Mouse (Mus musculus) heart, postnatal 4 days (tissue): Measurements from ENCODE around the gene Dock3. TPM values are rescaled to one million over a fixed set of nuclear protein-coding genes. Genes with fewer than 3 reads are reported as not detected.
A peak's percentile ranks its signal among the peaks of the same experiment; 100 is the strongest.
"Not testable (repeated sequence)": the region's sequence is repeated elsewhere in the genome, so short reads cannot be mapped to it uniquely, and the experiment has no call there.

Experiments
- DNase-seq: peaks from one replicate; pipeline ENCODE4 v3.0.0; 2021
- total RNA-seq, 2 experiments: library from RNA; stranded (reverse); gene quantifications; 2 replicates each; pipeline ENCODE4 v1.2.3; 2021

Gene Dock3
- total RNA-seq, 2 experiments from 2014 or later: 1.3 to 1.5 TPM

- DNase-seq: no peak
These were observed 23.9 kb upstream of the Dock3 start for GRCm38 (mm10) chr9:107255596-107255995.

GRCm38 (mm10) chr9:107254925-107255324, 23.2 kb upstream of the Dock3 start:
- peak; percentile 23 for DNase-seq

- DNase-seq: peak; percentile 81
These were observed 22.8 kb upstream of the Dock3 start for GRCm38 (mm10) chr9:107254476-107254875.

GRCm38 (mm10) chr9:107252164-107252563, 20.5 kb upstream of the Dock3 start:
- DNase-seq: peak; percentile 64

- no peak for DNase-seq
These were observed 19.0 kb upstream of the Dock3 start for GRCm38 (mm10) chr9:107250416-107251337.

- DNase-seq: no peak
These were observed 17.4 kb upstream of the Dock3 start for GRCm38 (mm10) chr9:107249154-107249553.

GRCm38 (mm10) chr9:107246170-107246569, 14.5 kb upstream of the Dock3 start:
- DNase-seq: no peak

- no peak for DNase-seq
These were observed 13.6 kb upstream of the Dock3 start for GRCm38 (mm10) chr9:107245311-107245710.

- DNase-seq: no peak
These were observed 4.4 kb upstream of the Dock3 start for GRCm38 (mm10) chr9:107236151-107236550.

- DNase-seq: no peak
These were observed 3.6 kb upstream of the Dock3 start for GRCm38 (mm10) chr9:107235261-107235660.

- no peak for DNase-seq
These were observed 431 bp upstream of the Dock3 start for GRCm38 (mm10) chr9:107232140-107232539.

GRCm38 (mm10) chr9:107230991-107231538, 644 bp downstream of the Dock3 start:
- peak; percentile 31 for DNase-seq

- no peak for DNase-seq
These were observed 7.1 kb downstream of the Dock3 start for GRCm38 (mm10) chr9:107224597-107224996.

- DNase-seq: not testable (repeated sequence)
These were observed 56.9 kb downstream of the Dock3 start for GRCm38 (mm10) chr9:107174831-107175230.

- no peak for DNase-seq
These were observed 65.9 kb downstream of the Dock3 start for GRCm38 (mm10) chr9:107165792-107166191.

GRCm38 (mm10) chr9:107164825-107165224, 66.9 kb downstream of the Dock3 start:
- DNase-seq: peak; percentile 19

GRCm38 (mm10) chr9:107156388-107156787, 75.3 kb downstream of the Dock3 start:
- DNase-seq: not testable (repeated sequence)

GRCm38 (mm10) chr9:107112791-107113190, 118.9 kb downstream of the Dock3 start:
- no peak for DNase-seq

- no peak for DNase-seq
These were observed 119.7 kb downstream of the Dock3 start for GRCm38 (mm10) chr9:107112056-107112455.

GRCm38 (mm10) chr9:107099487-107099886, 132.2 kb downstream of the Dock3 start:
- no peak for DNase-seq

- DNase-seq: not testable (repeated sequence)
These were observed 142.3 kb downstream of the Dock3 start for GRCm38 (mm10) chr9:107089451-107089850.

GRCm38 (mm10) chr9:107087531-107087930, 144.2 kb downstream of the Dock3 start:
- DNase-seq: no peak

GRCm38 (mm10) chr9:107037947-107038346, 193.8 kb downstream of the Dock3 start:
- no peak for DNase-seq

GRCm38 (mm10) chr9:107027586-107027985, 204.1 kb downstream of the Dock3 start:
- no peak for DNase-seq
